Mouse (Mus musculus) liver, embryonic 14.5 days (tissue): ENCODE results near the gene Gpr156.

Source experiments
- CTCF ChIP-seq: IDR thresholded peaks from 2 replicates; pipeline ENCODE4 v1.5.1; 2016; ENCODE audit warnings: antibody characterized with exemption, low read depth, control low read depth
- EP300 ChIP-seq: IDR thresholded peaks from 2 replicates; pipeline ENCODE4 v1.6.1; 2016; ENCODE audit warnings: antibody characterized with exemption, low read depth

GRCm38 (mm10) chr16:37938125-37939081 lies 22.1 kb downstream of the Gpr156 start:
- no peak for TF ChIP-seq CTCF
- TF ChIP-seq EP300 = no peak
